Mouse (Mus musculus): Measurements from ENCODE around the gene Krtap31-2. TPM values are rescaled to one million over a fixed set of nuclear protein-coding genes. Genes with fewer than 3 reads are reported as not detected.

The Krtap31-2 gene
- not detected in 2 replicates for polyA plus RNA-seq (2015; fragmentation: Nextera tagmentation; extraction: Ambion mirVana)

GRCm38 (mm10) chr11:99935991-99936390, at the start of gene Krtap31-2:
TSS of gene Krtap31-2 (plus strand) at chr11:99936291.

GRCm38 (mm10) chr11:99907620-99908019, 28.5 kb upstream of the Krtap31-2 start, which contains the start of gene Krtap31-1:
TSS of gene Krtap31-1 (plus strand) at chr11:99907920.

GRCm38 (mm10) chr11:99914451-99914850, 21.6 kb upstream of the Krtap31-2 start, which contains the start of gene Gm11565:
TSS of gene Gm11565 (plus strand) at chr11:99914751.

GRCm38 (mm10) chr11:99948175-99948574, 12.1 kb downstream of the Krtap31-2 start, which contains the start of gene Krtap9-5:
TSS of gene Krtap9-5 (plus strand) at chr11:99948475.

GRCm38 (mm10) chr11:99978953-99979352, 42.9 kb downstream of the Krtap31-2 start, which contains the start of gene Krtap29-1:
TSS of gene Krtap29-1 (minus strand) at chr11:99979053.

GRCm38 (mm10) chr11:99986180-99986647, 50.1 kb downstream of the Krtap31-2 start, which contains the start of gene Krtap16-1:
TSS of gene Krtap16-1 (minus strand) at chr11:99986597.

Other genes starting within 250 kb of the Krtap31-2 start
- gene Gm14190, start 245.6 kb upstream of the Krtap31-2 start, polyA plus RNA-seq (2015; fragmentation: Nextera tagmentation; extraction: Ambion mirVana): not detected in 2 replicates
- not detected in 2 replicates for gene Gm14180, start 202.0 kb upstream of the Krtap31-2 start, polyA plus RNA-seq (2015; fragmentation: Nextera tagmentation; extraction: Ambion mirVana)
- not detected in 2 replicates for gene Gm11595, start 163.4 kb upstream of the Krtap31-2 start, polyA plus RNA-seq (2015; fragmentation: Nextera tagmentation; extraction: Ambion mirVana)
- gene Krtap4-8, start 155.6 kb upstream of the Krtap31-2 start, polyA plus RNA-seq (2015; fragmentation: Nextera tagmentation; extraction: Ambion mirVana): not detected in 2 replicates
- not detected in 2 replicates for gene Krtap4-9, start 151.1 kb upstream of the Krtap31-2 start, polyA plus RNA-seq (2015; fragmentation: Nextera tagmentation; extraction: Ambion mirVana)
- not detected in 2 replicates for gene Gm11596, start 142.8 kb upstream of the Krtap31-2 start, polyA plus RNA-seq (2015; fragmentation: Nextera tagmentation; extraction: Ambion mirVana)
- gene Gm11569, start 137.4 kb upstream of the Krtap31-2 start, polyA plus RNA-seq (2015; fragmentation: Nextera tagmentation; extraction: Ambion mirVana): not detected in 2 replicates
- not detected in 2 replicates for gene Gm11554, start 131.8 kb upstream of the Krtap31-2 start, polyA plus RNA-seq (2015; fragmentation: Nextera tagmentation; extraction: Ambion mirVana)
- not detected in 2 replicates for gene Krtap4-13, start 126.4 kb upstream of the Krtap31-2 start, polyA plus RNA-seq (2015; fragmentation: Nextera tagmentation; extraction: Ambion mirVana)
- not detected in 2 replicates for gene Gm11564, start 120.6 kb upstream of the Krtap31-2 start, polyA plus RNA-seq (2015; fragmentation: Nextera tagmentation; extraction: Ambion mirVana)
- not detected in 2 replicates for gene 2300003K06Rik, start 98.2 kb upstream of the Krtap31-2 start, polyA plus RNA-seq (2015; fragmentation: Nextera tagmentation; extraction: Ambion mirVana)
- gene Krtap4-16, start 84.7 kb upstream of the Krtap31-2 start, polyA plus RNA-seq (2015; fragmentation: Nextera tagmentation; extraction: Ambion mirVana): not detected in 2 replicates
- gene Gm11568, start 78.4 kb upstream of the Krtap31-2 start, polyA plus RNA-seq (2015; fragmentation: Nextera tagmentation; extraction: Ambion mirVana): not detected in 2 replicates
- gene Gm11559, start 71.8 kb upstream of the Krtap31-2 start, polyA plus RNA-seq (2015; fragmentation: Nextera tagmentation; extraction: Ambion mirVana): not detected in 2 replicates
- not detected in 2 replicates for gene Krtap9-1, start 62.9 kb upstream of the Krtap31-2 start, polyA plus RNA-seq (2015; fragmentation: Nextera tagmentation; extraction: Ambion mirVana)
- gene Gm11567, start 57.1 kb upstream of the Krtap31-2 start, polyA plus RNA-seq (2015; fragmentation: Nextera tagmentation; extraction: Ambion mirVana): not detected in 2 replicates
- not detected in 2 replicates for gene Krtap31-1, start 28.4 kb upstream of the Krtap31-2 start, polyA plus RNA-seq (2015; fragmentation: Nextera tagmentation; extraction: Ambion mirVana)
- not detected in 2 replicates for gene Gm11565, start 21.5 kb upstream of the Krtap31-2 start, polyA plus RNA-seq (2015; fragmentation: Nextera tagmentation; extraction: Ambion mirVana)
- not detected in 2 replicates for gene Krtap9-5, start 12.2 kb downstream of the Krtap31-2 start, polyA plus RNA-seq (2015; fragmentation: Nextera tagmentation; extraction: Ambion mirVana)
- gene Krtap29-1, start 42.8 kb downstream of the Krtap31-2 start, polyA plus RNA-seq (2015; fragmentation: Nextera tagmentation; extraction: Ambion mirVana): not detected in 2 replicates
- not detected in 2 replicates for gene Krtap16-1, start 50.3 kb downstream of the Krtap31-2 start, polyA plus RNA-seq (2015; fragmentation: Nextera tagmentation; extraction: Ambion mirVana)
- not detected in 2 replicates for gene Krtap17-1, start 57.7 kb downstream of the Krtap31-2 start, polyA plus RNA-seq (2015; fragmentation: Nextera tagmentation; extraction: Ambion mirVana)
- gene Krt33a, start 79.9 kb downstream of the Krtap31-2 start, polyA plus RNA-seq (2015; fragmentation: Nextera tagmentation; extraction: Ambion mirVana): 0.12 TPM in 1 of 2 replicates, not detected in the other
- gene Krt33b, start 93.6 kb downstream of the Krtap31-2 start, polyA plus RNA-seq (2015; fragmentation: Nextera tagmentation; extraction: Ambion mirVana): 0.07 TPM in 1 of 2 replicates, not detected in the other
- not detected in 2 replicates for gene Krt34, start 105.3 kb downstream of the Krtap31-2 start, polyA plus RNA-seq (2015; fragmentation: Nextera tagmentation; extraction: Ambion mirVana)
- not detected in 2 replicates for gene Krt31, start 114.3 kb downstream of the Krtap31-2 start, polyA plus RNA-seq (2015; fragmentation: Nextera tagmentation; extraction: Ambion mirVana)
- gene Krt32, start 151.9 kb downstream of the Krtap31-2 start, polyA plus RNA-seq (2015; fragmentation: Nextera tagmentation; extraction: Ambion mirVana): not detected in 2 replicates
- not detected in 2 replicates for gene Krt35, start 159.9 kb downstream of the Krtap31-2 start, polyA plus RNA-seq (2015; fragmentation: Nextera tagmentation; extraction: Ambion mirVana)
- 0.10 and 0.16 TPM in 2 replicates for gene Krt36, start 169.3 kb downstream of the Krtap31-2 start, polyA plus RNA-seq (2015; fragmentation: Nextera tagmentation; extraction: Ambion mirVana)
- gene Krt13, start 185.3 kb downstream of the Krtap31-2 start, polyA plus RNA-seq (2015; fragmentation: Nextera tagmentation; extraction: Ambion mirVana): 1.4 and 1.9 TPM in 2 replicates
- 795 and 814 TPM in 2 replicates for gene Krt15, start 199.6 kb downstream of the Krtap31-2 start, polyA plus RNA-seq (2015; fragmentation: Nextera tagmentation; extraction: Ambion mirVana)
- 788 and 849 TPM in 2 replicates for gene Krt19, start 212.4 kb downstream of the Krtap31-2 start, polyA plus RNA-seq (2015; fragmentation: Nextera tagmentation; extraction: Ambion mirVana)